Mouse (Mus musculus) frontal cortex, adult 2 months (tissue): ENCODE data around the gene Defb45. TPM values are rescaled to one million over a fixed set of nuclear protein-coding genes. Genes with fewer than 3 reads are reported as not detected.

Experiments
- polyA plus RNA-seq: library from polyadenylated mRNA; depleted of rRNA; stranded (reverse); fragments of >200 nt; gene quantifications from 2 replicates; pipeline ENCODE4 v1.2.3, GENCODE M21; 2012; rRNA removed

Defb45 gene
- polyA plus RNA-seq, 1 experiment = not detected

Other genes starting within 250 kb of the Defb45 start
- 99.0 and 113 TPM in 2 replicates for gene Nrsn2, start 222.8 kb downstream of the Defb45 start, polyA plus RNA-seq
- gene Sox12, start 201.3 kb downstream of the Defb45 start, polyA plus RNA-seq = 22.7 and 23.4 TPM in 2 replicates
- 9.2 and 9.7 TPM in 2 replicates for gene Zcchc3, start 184.4 kb downstream of the Defb45 start, polyA plus RNA-seq
- gene 6820408C15Rik, start 183.8 kb downstream of the Defb45 start, polyA plus RNA-seq = 4.4 and 4.5 TPM in 2 replicates
- gene Defb23, start 134.8 kb downstream of the Defb45 start, polyA plus RNA-seq = not detected in 2 replicates
- gene Defb20, start 122.3 kb downstream of the Defb45 start, polyA plus RNA-seq = 0.20 TPM in 1 of 2 replicates, not detected in the other
- gene Defb22, start 109.3 kb downstream of the Defb45 start, polyA plus RNA-seq = not detected in 2 replicates
- gene Defb26, start 87.7 kb downstream of the Defb45 start, polyA plus RNA-seq = not detected in 2 replicates
- gene Defb28, start 81.1 kb downstream of the Defb45 start, polyA plus RNA-seq = not detected in 2 replicates
- gene Defb29, start 59.3 kb downstream of the Defb45 start, polyA plus RNA-seq = not detected in 2 replicates
- not detected in 2 replicates for gene Gm17416, start 30.1 kb downstream of the Defb45 start, polyA plus RNA-seq
- not detected in 2 replicates for gene Defb21, start 26.7 kb downstream of the Defb45 start, polyA plus RNA-seq
- gene Defb19, start 19.1 kb downstream of the Defb45 start, polyA plus RNA-seq = not detected in 2 replicates
- not detected in 2 replicates for gene Defb36, start 4.9 kb upstream of the Defb45 start, polyA plus RNA-seq
- gene Defb25, start 23.7 kb upstream of the Defb45 start, polyA plus RNA-seq = not detected in 2 replicates
- gene Rem1, start 27.6 kb upstream of the Defb45 start, polyA plus RNA-seq = 0.59 and 0.72 TPM in 2 replicates
- gene H13, start 70.1 kb upstream of the Defb45 start, polyA plus RNA-seq = 82.4 and 82.7 TPM in 2 replicates
- gene Mcts2, start 87.6 kb upstream of the Defb45 start, polyA plus RNA-seq = 18.9 and 19.0 TPM in 2 replicates
- gene Id1, start 136.9 kb upstream of the Defb45 start, polyA plus RNA-seq = 81.5 and 93.8 TPM in 2 replicates
- gene Cox4i2, start 154.8 kb upstream of the Defb45 start, polyA plus RNA-seq = 6.9 and 7.6 TPM in 2 replicates
- gene Bcl2l1, start 232.3 kb upstream of the Defb45 start, polyA plus RNA-seq = 91.7 and 91.8 TPM in 2 replicates
- 1.6 and 1.7 TPM in 2 replicates for gene Tpx2, start 248.6 kb upstream of the Defb45 start, polyA plus RNA-seq